Mouse (Mus musculus) bone marrow, adult 2 months (tissue): Measurements from ENCODE around the gene Opa1. TPM values are rescaled to one million over a fixed set of nuclear protein-coding genes. Genes with fewer than 3 reads are reported as not detected.

Experiments used
- H3K27ac ChIP-seq: fragments of 200-500 bp; 2 replicates; pipeline ENCODE4 v1.5.1; 2012; ENCODE audit warnings: low read depth, mild to moderate bottlenecking, control low read depth, inconsistent platforms, low read length; ENCODE audit not compliant: control insufficient read depth, poor library complexity, insufficient read depth
- H3K4me1 ChIP-seq: fragments of 200-500 bp; 2 replicates; pipeline ENCODE4 v1.6.1; 2011; ENCODE audit warnings: low read length; ENCODE audit not compliant: control insufficient read depth, insufficient read depth
- H3K4me3 ChIP-seq: fragments of 200-500 bp; replicated peaks from 2 replicates; pipeline ENCODE3; 2011; ENCODE audit warnings: mild to moderate bottlenecking, low read depth, low read length, control low read depth; ENCODE audit not compliant: control insufficient read depth
- CTCF ChIP-seq: fragments of 200-500 bp; IDR thresholded peaks from 2 replicates; pipeline ENCODE4 v1.5.1; 2011; ENCODE audit warnings: low read length, control low read depth; ENCODE audit not compliant: control insufficient read depth, insufficient read depth
- POLR2A ChIP-seq: fragments of 200-500 bp; IDR thresholded peaks from 2 replicates; pipeline ENCODE4 v1.6.1; 2011; ENCODE audit warnings: low read depth, mild to moderate bottlenecking, control low read depth, low read length, borderline replicate concordance; ENCODE audit not compliant: control insufficient read depth
- WGBS: fragments of 180-500 bp; shearing (Covaris S2); methylation state at CpG from one replicate; pipeline ENCODE4 v1.1.7; 2018; 5-methylcytosine and 5-hydroxymethylcytosine counted together
- polyA plus RNA-seq: library from polyadenylated mRNA; stranded (reverse); fragments of >200 nt; gene quantifications from 2 replicates; pipeline ENCODE4 v1.2.4, GENCODE M21; 2011; ENCODE audit warnings: low replicate concordance; ENCODE audit not compliant: missing spikeins, insufficient read depth, insufficient read length

Gene Opa1
- polyA plus RNA-seq, 1 experiment = 13.1 TPM

GRCm38 (mm10) chr16:29560454-29560853 is 18.7 kb upstream of the Opa1 start:
- Histone ChIP-seq H3K4me3 (no peak overlapping the region), H3K4me1 (no peaks in the 10 kb centered on the region), H3K27ac (no peak overlapping the region)
- TF ChIP-seq POLR2A = no peak
- no peak for TF ChIP-seq CTCF
- WGBS = 63% methylated on average over 10 of the region's 10 CpGs

GRCm38 (mm10) chr16:29560869-29561268 is 18.3 kb upstream of the Opa1 start:
- TF ChIP-seq POLR2A (no peak), CTCF (no peak)
- 4% methylated on average over 7 of the region's 7 CpGs for WGBS
- H3K27ac ChIP-seq = no peak overlapping the region
- no peak overlapping the region for H3K4me3 ChIP-seq
- no peaks in the 10 kb centered on the region for H3K4me1 ChIP-seq

- no peak overlapping the region for H3K4me3 ChIP-seq
- TF ChIP-seq CTCF = no peak
- no peak for TF ChIP-seq POLR2A
- 1% methylated on average over 4 of the region's 4 CpGs for WGBS
- H3K27ac ChIP-seq = no peak overlapping the region
- H3K4me1 ChIP-seq = no peaks in the 10 kb centered on the region
Measured at GRCm38 (mm10) chr16:29574013-29574412, 5.1 kb upstream of the Opa1 start.

GRCm38 (mm10) chr16:29575620-29576019 is 3.5 kb upstream of the Opa1 start:
- H3K27ac ChIP-seq = no peak overlapping the region
- no peak overlapping the region for H3K4me3 ChIP-seq
- TF ChIP-seq POLR2A = no peak
- no peaks in the 10 kb centered on the region; the same call in 1 of the 2 replicates for H3K4me1 ChIP-seq
- WGBS = 8% methylated on average over 5 of the region's 5 CpGs

GRCm38 (mm10) chr16:29579787-29580176 is 648 bp downstream of the Opa1 start:
- Histone ChIP-seq H3K27ac (no peak overlapping the region), H3K4me3 (peak overlapping the region; percentile 72), H3K4me1 (no peaks in the 10 kb centered on the region; the same call in 1 of the 2 replicates)
- TF ChIP-seq POLR2A (no peak), CTCF (no peak)
- WGBS = 3% methylated on average over 12 of the region's 12 CpGs

GRCm38 (mm10) chr16:29592171-29592570 is 13.0 kb downstream of the Opa1 start:
- Histone ChIP-seq H3K4me3 (no peak overlapping the region), H3K4me1 (no peaks in the 10 kb centered on the region; the same call in 1 of the 2 replicates), H3K27ac (no peak overlapping the region)
- no peak for TF ChIP-seq CTCF
- TF ChIP-seq POLR2A = no peak
- 85% methylated on average over 7 of the region's 7 CpGs for WGBS

GRCm38 (mm10) chr16:29597122-29597521 is 18.0 kb downstream of the Opa1 start:
- TF ChIP-seq POLR2A = no peak
- TF ChIP-seq CTCF = no peak
- WGBS = 85% methylated on average over 4 of the region's 4 CpGs
- Histone ChIP-seq H3K4me1 (no peaks in the 10 kb centered on the region; the same call in 1 of the 2 replicates), H3K27ac (no peak overlapping the region), H3K4me3 (no peak overlapping the region)

GRCm38 (mm10) chr16:29605546-29605945 is 26.4 kb downstream of the Opa1 start:
- TF ChIP-seq CTCF (no peak), POLR2A (no peak)
- no peak overlapping the region for H3K4me3 ChIP-seq
- no peaks in the 10 kb centered on the region for H3K4me1 ChIP-seq
- 88% methylated on average over 8 of the region's 8 CpGs for WGBS
- no peak overlapping the region for H3K27ac ChIP-seq

GRCm38 (mm10) chr16:29607131-29607530 is 28.0 kb downstream of the Opa1 start:
- no peaks in the 10 kb centered on the region for H3K4me1 ChIP-seq
- TF ChIP-seq POLR2A (no peak), CTCF (no peak)

More at GRCm38 (mm10) chr16:29607131-29607530, 28.0 kb downstream of the Opa1 start:
- WGBS = 92% methylated on average over 7 of the region's 7 CpGs
- no peak overlapping the region for H3K4me3 ChIP-seq
- H3K27ac ChIP-seq = no peak overlapping the region
